Mouse (Mus musculus): ENCODE data around the gene Acvr2b.
A peak's percentile ranks its signal among the peaks of the same experiment; 100 is the strongest.

The Acvr2b gene

GRCm38 (mm10) chr9:119408898-119409664 is 7.2 kb downstream of the Acvr2b start:
- DNase-seq (ENCODE audit: low spot score), result no peak

- no peak for DNase-seq (ENCODE audit: low spot score)
These were observed 7.9 kb downstream of the Acvr2b start for GRCm38 (mm10) chr9:119409864-119410263.

- DNase-seq (ENCODE audit: low spot score), result no peak
These were observed 16.1 kb downstream of the Acvr2b start for GRCm38 (mm10) chr9:119418025-119418424.

- DNase-seq (ENCODE audit: low spot score), result no peak
These were observed 18.0 kb downstream of the Acvr2b start for GRCm38 (mm10) chr9:119419852-119420438.

- no peak for DNase-seq (ENCODE audit: low spot score)
These were observed 23.5 kb downstream of the Acvr2b start for GRCm38 (mm10) chr9:119425217-119425975.

GRCm38 (mm10) chr9:119425976-119426415 is 24.1 kb downstream of the Acvr2b start:
- DNase-seq (ENCODE audit: low spot score), result no peak

GRCm38 (mm10) chr9:119426483-119426882 is 24.6 kb downstream of the Acvr2b start:
- DNase-seq (ENCODE audit: low spot score), result no peak

- DNase-seq (ENCODE audit: low spot score), result peak; percentile 16
These were observed 28.4 kb downstream of the Acvr2b start for GRCm38 (mm10) chr9:119430311-119430710.

- DNase-seq (ENCODE audit: low spot score), result no peak
These were observed 33.9 kb downstream of the Acvr2b start for GRCm38 (mm10) chr9:119435855-119436254.

- DNase-seq (ENCODE audit: low spot score), result no peak
These were observed 36.1 kb downstream of the Acvr2b start for GRCm38 (mm10) chr9:119438065-119438464.

GRCm38 (mm10) chr9:119438498-119439000 is 36.6 kb downstream of the Acvr2b start:
- no peak for DNase-seq (ENCODE audit: low spot score)

GRCm38 (mm10) chr9:119444738-119445429 is 43.0 kb downstream of the Acvr2b start, which contains the start of gene Exog:
Gene Exog (plus strand): TSS chr9:119444943.
- DNase-seq (ENCODE audit: low spot score), result peak; percentile 93

- no peak for DNase-seq (ENCODE audit: low spot score)
These were observed 43.8 kb downstream of the Acvr2b start for GRCm38 (mm10) chr9:119445737-119446136.

- no peak for DNase-seq (ENCODE audit: low spot score)
These were observed 54.0 kb downstream of the Acvr2b start for GRCm38 (mm10) chr9:119455967-119456366.

- DNase-seq (ENCODE audit: low spot score), result no peak
These were observed 55.2 kb downstream of the Acvr2b start for GRCm38 (mm10) chr9:119457122-119457521.

GRCm38 (mm10) chr9:119460410-119460809 is 58.5 kb downstream of the Acvr2b start:
- DNase-seq (ENCODE audit: low spot score), result peak; percentile 30

GRCm38 (mm10) chr9:119465056-119465455 is 63.1 kb downstream of the Acvr2b start:
- DNase-seq (ENCODE audit: low spot score), result no peak

- no peak for DNase-seq (ENCODE audit: low spot score)
These were observed 63.7 kb downstream of the Acvr2b start for GRCm38 (mm10) chr9:119465595-119465994.

GRCm38 (mm10) chr9:119469691-119470353 is 67.9 kb downstream of the Acvr2b start:
- DNase-seq (ENCODE audit: low spot score), result no peak

GRCm38 (mm10) chr9:119472412-119472918 is 70.5 kb downstream of the Acvr2b start:
- no peak for DNase-seq (ENCODE audit: low spot score)

- DNase-seq (ENCODE audit: low spot score), result no peak
These were observed 71.1 kb downstream of the Acvr2b start for GRCm38 (mm10) chr9:119473011-119473410.

All from T-cell, adult 2 months (primary cell).